Mouse (Mus musculus) hindbrain, embryonic 14.5 days (tissue): ENCODE measurements at regions not wholly inside any gene's neighbourhood (a gene's known extent, or its start where the extent isn't known, plus 50 kb on each side); places are given as distances from the start of the nearest gene placed in this dataset.

ENCODE experiments used
- ATAC-seq: fragments of 200-750 bp; cut with Nextera tagmentation; 2 replicates; pipeline ENCODE4 v1.8.0; 2017; ENCODE audit warnings: moderate number of reproducible peaks, mild to moderate bottlenecking, moderate TSS enrichment, moderate library complexity; ENCODE audit not compliant: low FRiP score
- DNase-seq: peaks from one replicate; pipeline ENCODE4 v3.0.0-alpha.2; 2015; ENCODE audit warnings: low spot score
- H3K27ac ChIP-seq: fragments of 300-500 bp; sonication (generic); 2 replicates; pipeline ENCODE4 v1.5.1; 2014; ENCODE audit warnings: mild to moderate bottlenecking, moderate library complexity
- H3K27me3 ChIP-seq: fragments of 300-500 bp; sonication (generic); 2 replicates; pipeline ENCODE4 v1.6.1; 2014; ENCODE audit warnings: mild to moderate bottlenecking, low read length, mixed read lengths; ENCODE audit not compliant: control insufficient read depth, insufficient read depth
- H3K36me3 ChIP-seq: fragments of 300-500 bp; sonication (generic); replicated peaks from 2 replicates; pipeline ENCODE4 v1.6.1; 2014; ENCODE audit not compliant: control insufficient read depth, insufficient read depth
- H3K4me1 ChIP-seq: fragments of 300-500 bp; sonication (generic); replicated peaks from 2 replicates; pipeline ENCODE4 v1.6.1; 2014; ENCODE audit warnings: antibody characterized with exemption, low read length, mixed read lengths; ENCODE audit not compliant: control insufficient read depth, insufficient read depth
- H3K4me2 ChIP-seq: fragments of 300-500 bp; sonication (generic); replicated peaks from 2 replicates; pipeline ENCODE4 v1.6.1; 2014; ENCODE audit warnings: mild to moderate bottlenecking, moderate library complexity
- H3K4me3 ChIP-seq: fragments of 300-500 bp; sonication (generic); replicated peaks from 2 replicates; pipeline ENCODE4 v1.5.1; 2014; ENCODE audit warnings: mild to moderate bottlenecking, low read length
- H3K9ac ChIP-seq: fragments of 300-500 bp; sonication (generic); 2 replicates; pipeline ENCODE4 v1.6.1; 2014
- H3K9me3 ChIP-seq: fragments of 300-500 bp; sonication (generic); 2 replicates; pipeline ENCODE4 v1.6.1; 2016; ENCODE audit warnings: low read length; ENCODE audit not compliant: control insufficient read depth
- WGBS: fragments of 180-500 bp; shearing (Covaris S2); extraction: QIAGEN DNeasy Blood & Tissue Kit; methylation state at CpG from one replicate; pipeline ENCODE4 v1.1.7; 2014; 5-methylcytosine and 5-hydroxymethylcytosine counted together

DNA sequence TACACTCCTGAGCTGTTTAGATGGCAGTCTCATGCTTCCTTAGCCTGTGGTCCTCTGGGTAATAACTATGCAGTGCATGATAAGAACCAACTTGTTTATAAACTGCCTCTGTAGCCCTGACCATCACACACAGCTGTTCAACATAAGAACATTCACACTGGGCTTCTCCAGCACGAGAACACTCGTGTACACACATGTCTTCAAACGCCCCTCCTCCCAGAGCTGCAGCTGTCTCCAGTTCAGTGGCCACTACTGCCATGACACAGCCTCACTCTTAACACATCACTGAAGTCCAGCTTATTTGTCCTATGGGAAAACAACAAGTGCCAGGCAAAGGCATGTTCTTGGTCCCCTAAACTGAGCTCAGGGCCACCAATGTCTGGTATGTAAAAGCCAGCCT is 152.9 kb downstream of the Hlx start:
- ATAC-seq (no peak), DNase-seq (no peak)
- 91% methylated on average over 3 of the region's 3 CpGs for WGBS
- Histone ChIP-seq H3K27me3 (no peaks in the 10 kb centered on the region), H3K9ac (no peak overlapping the region), H3K36me3 (no peaks in the 10 kb centered on the region), H3K9me3 (peaks cover 4% of the 10 kb centered on the region; the same call in 1 of the 2 replicates), H3K4me1 (no peaks in the 10 kb centered on the region), H3K4me3 (no peak overlapping the region), H3K27ac (no peak overlapping the region), H3K4me2 (no peak overlapping the region)

DNA sequence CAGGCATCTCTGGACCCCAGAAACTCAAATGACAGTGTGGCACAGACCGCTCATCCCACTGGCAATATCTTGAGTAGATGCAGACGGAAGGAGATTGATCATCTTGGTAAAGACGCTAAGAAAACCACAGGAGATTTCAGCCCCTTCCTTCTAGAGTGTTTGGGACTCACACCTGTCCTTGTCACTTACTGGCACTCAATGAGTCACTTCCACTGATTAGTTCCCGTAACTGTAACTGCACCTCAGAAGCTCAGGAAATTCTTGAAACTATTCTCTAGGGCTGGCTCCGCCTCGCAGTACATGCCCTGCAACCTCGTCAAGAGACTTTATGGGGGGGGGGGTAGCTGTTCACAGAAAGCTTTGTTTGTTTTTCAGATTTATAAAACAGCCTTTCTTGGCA is 155.9 kb downstream of the Hlx start:
- Histone ChIP-seq H3K27ac (no peak overlapping the region), H3K9me3 (peaks cover 4% of the 10 kb centered on the region; the same call in 1 of the 2 replicates), H3K4me3 (no peak overlapping the region), H3K4me1 (no peaks in the 10 kb centered on the region), H3K9ac (no peak overlapping the region), H3K27me3 (no peaks in the 10 kb centered on the region), H3K36me3 (no peaks in the 10 kb centered on the region), H3K4me2 (no peak overlapping the region)
- 89% methylated on average over 7 of the region's 7 CpGs for WGBS
- ATAC-seq (no peak), DNase-seq (no peak)

DNA sequence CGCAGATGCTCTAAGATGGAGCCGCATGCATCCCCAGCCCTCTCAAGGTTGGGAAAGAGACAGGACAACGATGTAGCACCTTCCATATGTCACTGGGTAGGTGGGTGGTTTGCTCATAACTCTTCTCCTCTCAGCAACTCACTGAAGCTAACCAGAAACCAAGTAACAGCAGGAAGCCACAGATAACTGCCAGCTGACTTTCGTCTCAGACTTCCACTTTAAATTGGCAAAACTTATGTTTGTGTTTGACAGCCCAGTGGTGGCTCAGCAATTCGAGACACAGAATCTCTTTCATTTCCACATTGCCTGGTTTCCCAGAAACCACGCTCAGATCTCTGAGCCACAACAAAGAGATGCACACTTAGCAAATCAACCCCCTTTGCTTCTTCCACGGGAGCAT is 159.1 kb downstream of the Hlx start:
- ATAC-seq (no peak), DNase-seq (no peak)
- H3K27ac ChIP-seq: no peak overlapping the region
- H3K4me2 ChIP-seq: no peak overlapping the region
- no peaks in the 10 kb centered on the region for H3K4me1 ChIP-seq
- peaks cover 4% of the 10 kb centered on the region; the same call in 1 of the 2 replicates for H3K9me3 ChIP-seq
- no peak overlapping the region for H3K4me3 ChIP-seq
- no peaks in the 10 kb centered on the region for H3K36me3 ChIP-seq
- H3K9ac ChIP-seq: no peak overlapping the region
- no peaks in the 10 kb centered on the region for H3K27me3 ChIP-seq
- 81% methylated on average over 7 of the region's 7 CpGs for WGBS

DNA sequence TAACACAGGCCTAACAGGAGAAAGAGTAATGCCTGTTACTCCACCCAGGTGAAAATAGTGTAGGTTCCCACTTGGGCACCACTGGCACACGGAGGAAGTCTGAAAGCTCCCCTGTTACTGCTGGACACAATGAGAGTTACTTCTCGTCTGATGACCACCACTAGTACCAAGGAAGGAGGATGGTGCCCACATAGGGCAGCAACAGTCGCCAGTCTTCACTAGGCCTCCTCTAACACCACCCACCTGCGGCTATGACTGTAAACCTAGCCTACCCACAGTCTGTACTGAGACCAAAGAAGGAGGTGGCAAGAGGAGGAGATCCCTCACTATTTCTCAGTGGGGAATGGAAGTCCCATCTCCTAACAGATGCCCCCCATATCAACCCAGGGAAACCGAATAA is 161.7 kb downstream of the Hlx start:
- WGBS: 86% methylated on average over 5 of the region's 5 CpGs
- Histone ChIP-seq H3K4me2 (no peak overlapping the region), H3K4me3 (no peak overlapping the region), H3K4me1 (no peaks in the 10 kb centered on the region), H3K27me3 (no peaks in the 10 kb centered on the region), H3K9me3 (no peaks in the 10 kb centered on the region), H3K9ac (no peak overlapping the region), H3K36me3 (no peaks in the 10 kb centered on the region), H3K27ac (no peak overlapping the region)
- ATAC-seq: no peak
- DNase-seq: no peak

DNA sequence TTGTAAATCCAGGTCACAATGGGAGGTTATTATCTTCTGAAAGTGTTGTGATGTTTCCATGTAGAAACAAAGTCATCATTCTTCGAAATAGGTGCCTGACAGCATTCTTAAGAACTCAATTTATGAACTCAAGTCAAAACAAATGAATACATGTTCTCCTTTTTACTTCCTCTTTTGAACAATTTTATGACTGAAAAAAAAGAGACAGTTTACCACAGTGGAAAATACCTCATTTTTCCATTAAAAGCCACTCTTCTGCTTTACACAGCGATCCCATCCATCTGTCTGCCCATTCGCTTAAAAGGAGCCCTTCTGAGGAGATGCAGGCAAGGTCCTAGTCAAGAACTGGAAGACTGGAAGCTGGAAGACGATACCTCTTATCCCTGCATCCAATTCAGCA is 169.5 kb downstream of the Hlx start:
- no peak overlapping the region for H3K4me2 ChIP-seq
- DNase-seq: no peak
- 92% methylated on average over 4 of the region's 4 CpGs for WGBS

DNA sequence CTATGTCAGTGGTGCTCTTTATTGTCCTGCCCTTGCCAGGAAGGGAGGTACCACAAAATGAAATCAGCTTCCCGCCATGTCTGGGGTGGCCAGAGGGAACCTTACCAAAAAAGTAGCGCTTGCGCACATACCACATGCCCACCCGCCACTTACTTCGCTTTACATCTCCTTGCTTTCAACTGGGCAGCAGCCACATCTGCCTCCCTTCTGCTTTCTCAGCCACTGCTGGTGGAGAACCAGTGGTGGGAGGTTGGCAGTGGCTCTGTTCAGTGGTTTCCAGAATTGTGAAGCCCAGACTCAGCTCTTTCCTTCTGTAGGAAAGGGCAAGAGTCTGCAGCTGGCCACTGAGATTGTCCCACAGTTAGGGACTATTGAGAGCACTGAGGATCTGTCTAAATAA is 170.2 kb downstream of the Hlx start:
- Histone ChIP-seq H3K9ac (no peak overlapping the region), H3K4me2 (no peak overlapping the region), H3K4me3 (no peak overlapping the region), H3K9me3 (no peaks in the 10 kb centered on the region), H3K27ac (no peak overlapping the region), H3K4me1 (no peaks in the 10 kb centered on the region), H3K27me3 (no peaks in the 10 kb centered on the region), H3K36me3 (no peaks in the 10 kb centered on the region)
- ATAC-seq: no peak
- no peak for DNase-seq
- 98% methylated on average over 5 of the region's 5 CpGs for WGBS

More for the DNA sequence above, 169.5 kb downstream of the Hlx start:
- H3K9ac ChIP-seq: no peak overlapping the region
- H3K36me3 ChIP-seq: no peaks in the 10 kb centered on the region
- no peaks in the 10 kb centered on the region for H3K27me3 ChIP-seq
- no peaks in the 10 kb centered on the region for H3K9me3 ChIP-seq
- no peak for ATAC-seq
- no peak overlapping the region for H3K4me3 ChIP-seq
- H3K4me1 ChIP-seq: no peaks in the 10 kb centered on the region
- H3K27ac ChIP-seq: no peak overlapping the region

DNA sequence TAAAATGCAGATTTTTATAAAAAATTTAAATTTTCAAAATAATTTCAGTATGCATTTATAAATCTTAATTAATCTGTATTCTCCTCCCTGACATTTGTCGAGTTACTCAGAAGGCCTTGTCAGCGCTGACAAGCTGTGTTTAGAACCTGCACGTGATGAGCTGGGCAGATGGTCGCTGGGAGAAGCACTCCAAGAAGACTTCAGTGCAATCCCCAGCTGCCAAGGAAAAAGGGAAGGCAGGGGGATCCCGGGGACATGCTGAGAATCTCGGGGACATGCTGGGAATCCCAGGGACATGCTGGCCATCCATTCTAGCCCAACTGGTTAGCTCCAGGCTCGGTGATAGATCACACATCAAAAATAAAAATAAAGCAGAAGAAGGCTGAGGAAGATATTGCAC is 172.9 kb downstream of the Hlx start:
- Histone ChIP-seq H3K27ac (no peak overlapping the region), H3K4me3 (no peak overlapping the region), H3K36me3 (no peaks in the 10 kb centered on the region), H3K9ac (no peak overlapping the region), H3K4me2 (no peak overlapping the region), H3K4me1 (no peaks in the 10 kb centered on the region), H3K27me3 (no peaks in the 10 kb centered on the region), H3K9me3 (no peaks in the 10 kb centered on the region)
- WGBS: 51% methylated on average over 7 of the region's 7 CpGs
- ATAC-seq (no peak), DNase-seq (no peak)

DNA sequence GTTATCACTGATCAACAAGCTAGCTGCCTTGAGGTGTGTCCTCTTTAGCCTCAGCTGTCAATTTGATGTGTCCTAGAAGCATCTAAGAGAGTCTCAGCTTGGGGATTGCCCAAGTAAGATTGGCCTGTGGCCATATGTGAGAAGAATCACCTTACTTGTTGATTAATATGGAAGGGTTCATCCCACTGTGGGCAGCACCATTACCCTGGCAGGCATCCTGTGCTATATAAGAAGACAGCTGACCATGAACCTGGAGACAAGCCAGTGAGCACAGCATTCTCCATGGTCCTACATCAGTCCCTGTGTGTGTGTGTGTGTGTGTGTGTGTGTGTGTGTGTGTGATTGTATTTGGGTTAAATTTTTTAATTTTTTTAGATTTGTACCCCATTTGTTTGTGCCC is 178.6 kb downstream of the Hlx start:
- no peaks in the 10 kb centered on the region for H3K36me3 ChIP-seq
- H3K27ac ChIP-seq: no peak overlapping the region
- H3K27me3 ChIP-seq: no peaks in the 10 kb centered on the region
- H3K4me2 ChIP-seq: no peak overlapping the region
- no peaks in the 10 kb centered on the region for H3K9me3 ChIP-seq
- H3K4me3 ChIP-seq: no peak overlapping the region
- no peak for DNase-seq
- ATAC-seq: no peak
- no peaks in the 10 kb centered on the region for H3K4me1 ChIP-seq
- no peak overlapping the region for H3K9ac ChIP-seq

DNA sequence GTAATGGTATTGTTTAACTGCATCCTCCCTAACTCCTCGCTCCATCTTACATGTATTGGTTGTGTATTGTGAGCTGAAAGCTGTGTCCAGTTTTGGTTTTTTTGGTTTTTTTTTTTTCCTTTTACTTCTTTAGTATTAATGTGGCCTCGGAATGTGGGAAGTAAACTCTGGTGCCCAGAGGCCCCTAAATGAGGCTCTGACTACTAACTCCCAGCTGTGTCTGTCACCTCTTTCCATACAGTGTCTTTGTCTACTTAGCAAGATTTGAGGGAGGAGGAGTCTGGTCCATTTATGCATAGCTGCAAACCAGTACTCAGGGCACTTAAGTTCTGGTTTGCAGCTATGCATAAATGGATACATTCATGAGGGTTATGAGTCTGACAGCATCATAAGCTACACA is 181.9 kb downstream of the Hlx start:
- no peak overlapping the region for H3K9ac ChIP-seq
- H3K4me1 ChIP-seq: no peaks in the 10 kb centered on the region
- no peaks in the 10 kb centered on the region for H3K27me3 ChIP-seq
- no peak overlapping the region for H3K4me2 ChIP-seq
- H3K27ac ChIP-seq: no peak overlapping the region
- H3K9me3 ChIP-seq: no peaks in the 10 kb centered on the region
- no peak for DNase-seq
- H3K4me3 ChIP-seq: no peak overlapping the region
- ATAC-seq: no peak
- WGBS: 99% methylated on average over 2 of the region's 2 CpGs
- H3K36me3 ChIP-seq: no peaks in the 10 kb centered on the region

DNA sequence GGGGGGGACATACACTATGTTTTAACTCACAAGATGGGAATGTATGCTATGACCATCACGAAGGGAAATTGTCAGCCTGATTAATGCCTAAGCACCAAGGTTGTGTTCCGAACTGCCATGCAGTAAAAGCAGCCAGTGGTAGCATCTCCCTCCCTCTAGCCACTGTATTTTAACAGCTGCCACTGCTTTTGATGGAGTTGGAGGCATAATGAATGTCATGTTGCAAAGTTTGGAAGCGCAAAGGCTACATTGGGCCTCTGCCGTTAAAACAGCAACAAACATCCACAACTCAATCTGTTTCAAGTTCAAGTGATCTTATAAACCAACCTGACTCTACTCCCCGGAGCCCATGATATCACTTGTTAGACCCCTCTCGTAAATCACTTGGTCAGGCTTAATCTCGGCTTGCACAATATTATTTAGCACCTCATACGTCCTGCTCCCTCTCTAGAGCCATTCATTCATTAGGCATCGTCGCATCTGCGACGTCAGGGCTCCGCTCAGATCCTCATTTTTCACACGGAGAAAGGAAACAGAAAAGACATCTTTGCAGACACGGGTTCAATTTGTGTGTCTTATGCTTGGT is 184.7 kb downstream of the Hlx start:
- DNase-seq (no peak), ATAC-seq (no peak)
- H3K4me3 ChIP-seq: no peak overlapping the region
- H3K9ac ChIP-seq: no peak overlapping the region
- H3K36me3 ChIP-seq: no peaks in the 10 kb centered on the region
- no peaks in the 10 kb centered on the region for H3K4me1 ChIP-seq
- H3K27me3 ChIP-seq: no peaks in the 10 kb centered on the region
- 82% methylated on average over 15 of the region's 15 CpGs for WGBS
- no peak overlapping the region for H3K4me2 ChIP-seq
- no peak overlapping the region for H3K27ac ChIP-seq
- H3K9me3 ChIP-seq: no peaks in the 10 kb centered on the region
